Mouse (Mus musculus): ENCODE measurements around the gene Tsx. TPM values are rescaled to one million over a fixed set of nuclear protein-coding genes. Genes with fewer than 3 reads are reported as not detected.
"Not testable (repeated sequence)": the region's sequence is repeated elsewhere in the genome, so short reads cannot be mapped to it uniquely, and the experiment has no call there.

The Tsx gene
- polyA plus RNA-seq, 1 experiment = not detected

DNA sequence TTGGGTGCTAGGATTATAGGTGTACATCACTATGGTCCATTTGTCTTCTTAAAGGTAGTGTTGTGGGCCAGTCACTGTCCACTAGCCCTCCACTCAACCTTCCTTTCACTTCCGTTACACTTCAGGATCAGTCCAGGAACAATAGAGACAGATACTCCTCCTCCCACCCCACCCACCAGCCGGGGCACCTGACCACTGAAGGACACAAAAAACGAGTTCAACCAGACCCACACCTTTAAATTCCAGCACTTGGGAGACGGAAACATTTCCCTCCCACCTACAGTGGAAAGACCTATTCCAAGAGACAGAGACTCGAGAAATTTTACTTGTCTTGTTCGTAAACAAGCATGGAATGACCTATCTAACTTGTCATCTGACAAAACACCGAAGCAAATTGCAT lies 18.0 kb downstream of the Tsx start:
- no peaks in the 10 kb centered on the region for H3K27me3 ChIP-seq (ENCODE audit: control insufficient read depth, insufficient read depth, insufficient read length)
- TF ChIP-seq CEBPB (IDR thresholded peaks at IDR 0.05; ENCODE audit: low read depth) (no peak), FOSL1 (IDR thresholded peaks at IDR 0.05; ENCODE audit: insufficient read depth, low read length, poor library complexity, severe bottlenecking) (no peak), CTCF (IDR thresholded peaks at IDR 0.05; ENCODE audit: control insufficient read depth, insufficient read depth, insufficient read length) (no peak), MYOD1 (IDR thresholded peaks at IDR 0.05; ENCODE audit: control insufficient read depth, insufficient read length, low read depth) (no peak), USF1 (IDR thresholded peaks at IDR 0.05; ENCODE audit: low read depth) (no peak), MYOG (IDR thresholded peaks at IDR 0.05; ENCODE audit: control insufficient read depth, extremely low read depth, insufficient read length) (no peak), MAX (IDR thresholded peaks at IDR 0.05) (no peak)
- H3K36me3 ChIP-seq (ENCODE audit: control insufficient read depth, insufficient read depth) = no peaks in the 10 kb centered on the region
- no peaks in the 10 kb centered on the region for H3K79me2 ChIP-seq (ENCODE audit: control insufficient read depth, insufficient read depth)
- no peak overlapping the region for H3K4me3 ChIP-seq (ENCODE audit: insufficient read depth, poor library complexity, severe bottlenecking)
- no peaks in the 10 kb centered on the region for H3K79me3 ChIP-seq (ENCODE audit: low read depth)
- no peak overlapping the region for H3ac ChIP-seq (ENCODE audit: control insufficient read depth, insufficient read length, low read depth)

DNA sequence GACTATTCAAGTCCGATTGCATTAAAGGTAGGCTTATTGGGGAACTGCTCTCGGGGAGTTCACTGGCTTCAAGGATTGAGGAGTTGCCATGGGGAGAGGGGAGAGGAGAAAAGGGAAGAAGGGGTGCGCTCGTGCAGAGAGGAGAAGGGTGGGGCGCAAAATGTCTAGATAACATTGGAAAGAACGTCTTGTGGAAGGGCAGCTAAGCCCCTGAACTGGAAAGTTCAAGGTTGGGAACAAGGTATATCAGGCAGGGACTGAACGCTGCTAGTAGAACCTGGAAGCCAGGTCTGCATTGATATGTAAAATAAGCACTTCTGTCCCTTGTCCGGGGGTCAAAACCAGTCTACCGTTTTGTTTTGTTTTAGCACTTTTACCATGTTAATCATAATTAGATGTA lies 23.8 kb downstream of the Tsx start:
- Histone ChIP-seq H3ac (ENCODE audit: control insufficient read depth, insufficient read length, low read depth) (no peak overlapping the region), H3K4me3 (ENCODE audit: insufficient read depth, poor library complexity, severe bottlenecking) (no peak overlapping the region), H3K36me3 (ENCODE audit: control insufficient read depth, insufficient read depth) (no peaks in the 10 kb centered on the region), H3K79me3 (ENCODE audit: low read depth) (no peaks in the 10 kb centered on the region), H3K79me2 (ENCODE audit: control insufficient read depth, insufficient read depth) (no peaks in the 10 kb centered on the region), H3K27me3 (ENCODE audit: control insufficient read depth, insufficient read depth, insufficient read length) (peaks cover 5% of the 10 kb centered on the region)
- TF ChIP-seq USF1 (IDR thresholded peaks at IDR 0.05; ENCODE audit: low read depth) (no peak), MAX (IDR thresholded peaks at IDR 0.05) (no peak), CEBPB (IDR thresholded peaks at IDR 0.05; ENCODE audit: low read depth) (no peak), MYOD1 (IDR thresholded peaks at IDR 0.05; ENCODE audit: control insufficient read depth, insufficient read length, low read depth) (no peak), FOSL1 (IDR thresholded peaks at IDR 0.05; ENCODE audit: insufficient read depth, low read length, poor library complexity, severe bottlenecking) (no peak)

DNA sequence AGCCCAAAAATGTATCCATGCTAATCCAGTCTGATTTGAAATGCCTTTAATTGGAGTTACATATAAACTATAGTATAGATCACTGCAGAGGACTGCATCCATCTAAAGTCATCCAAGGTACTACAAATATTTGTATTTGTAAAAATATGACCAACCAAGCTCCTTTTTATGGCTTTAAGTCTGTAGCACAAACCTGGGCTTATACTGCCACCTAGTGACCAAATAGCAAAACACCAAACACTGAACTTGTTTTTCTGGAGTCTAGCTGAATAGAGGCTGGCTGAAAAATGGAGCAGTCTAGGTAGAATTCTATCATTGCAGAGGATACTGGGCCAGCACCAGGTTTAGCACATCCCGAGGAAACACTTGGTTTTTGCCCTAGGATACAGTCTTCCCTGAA lies 26.5 kb downstream of the Tsx start:
- Histone ChIP-seq H3K4me3 (ENCODE audit: insufficient read depth, poor library complexity, severe bottlenecking) (no peak overlapping the region), H3K79me2 (ENCODE audit: control insufficient read depth, insufficient read depth) (no peaks in the 10 kb centered on the region), H3K79me3 (ENCODE audit: low read depth) (no peaks in the 10 kb centered on the region), H3ac (ENCODE audit: control insufficient read depth, insufficient read length, low read depth) (no peak overlapping the region), H3K36me3 (ENCODE audit: control insufficient read depth, insufficient read depth) (no peaks in the 10 kb centered on the region), H3K27me3 (ENCODE audit: control insufficient read depth, insufficient read depth, insufficient read length) (peaks cover 5% of the 10 kb centered on the region)
- TF ChIP-seq MYOD1 (IDR thresholded peaks at IDR 0.05; ENCODE audit: control insufficient read depth, insufficient read length, low read depth) = no peak
- TF ChIP-seq MAX (IDR thresholded peaks at IDR 0.05) = no peak
- no peak for TF ChIP-seq FOSL1 (IDR thresholded peaks at IDR 0.05; ENCODE audit: insufficient read depth, low read length, poor library complexity, severe bottlenecking)
- no peak for TF ChIP-seq CEBPB (IDR thresholded peaks at IDR 0.05; ENCODE audit: low read depth)
- TF ChIP-seq USF1 (IDR thresholded peaks at IDR 0.05; ENCODE audit: low read depth) = no peak
- TF ChIP-seq CTCF (IDR thresholded peaks at IDR 0.05; ENCODE audit: control insufficient read depth, insufficient read depth, insufficient read length) = no peak
- no peak for TF ChIP-seq MYOG (IDR thresholded peaks at IDR 0.05; ENCODE audit: control insufficient read depth, extremely low read depth, insufficient read length)

DNA sequence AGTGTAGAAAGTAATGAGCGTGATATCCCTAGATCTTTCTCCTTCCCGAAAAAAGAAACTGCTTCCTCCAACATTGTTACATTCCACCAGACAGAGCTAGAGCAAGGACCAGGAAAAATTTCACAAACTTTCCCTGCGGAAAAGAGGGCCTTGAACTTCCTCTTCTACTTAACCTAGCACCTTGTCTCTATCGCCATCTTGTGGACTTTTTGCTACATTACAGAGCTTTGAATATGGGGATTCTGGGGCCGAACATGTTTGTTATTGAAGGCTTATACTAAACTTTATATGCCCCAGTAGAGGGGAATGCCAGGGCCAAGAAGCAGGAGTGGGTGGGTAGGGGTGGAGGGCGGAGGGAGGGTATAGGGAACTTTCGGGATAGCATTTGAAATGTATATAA lies 29.5 kb downstream of the Tsx start:
- Histone ChIP-seq H3K36me3 (ENCODE audit: control insufficient read depth, insufficient read depth) (no peaks in the 10 kb centered on the region), H3K4me3 (ENCODE audit: insufficient read depth, poor library complexity, severe bottlenecking) (no peak overlapping the region), H3ac (ENCODE audit: control insufficient read depth, insufficient read length, low read depth) (no peak overlapping the region), H3K27me3 (ENCODE audit: control insufficient read depth, insufficient read depth, insufficient read length) (peaks cover 9% of the 10 kb centered on the region), H3K79me3 (ENCODE audit: low read depth) (no peaks in the 10 kb centered on the region), H3K79me2 (ENCODE audit: control insufficient read depth, insufficient read depth) (no peaks in the 10 kb centered on the region)
- TF ChIP-seq MYOG (IDR thresholded peaks at IDR 0.05; ENCODE audit: control insufficient read depth, extremely low read depth, insufficient read length) (no peak), MAX (IDR thresholded peaks at IDR 0.05) (no peak), FOSL1 (IDR thresholded peaks at IDR 0.05; ENCODE audit: insufficient read depth, low read length, poor library complexity, severe bottlenecking) (no peak), MYOD1 (IDR thresholded peaks at IDR 0.05; ENCODE audit: control insufficient read depth, insufficient read length, low read depth) (no peak), CEBPB (IDR thresholded peaks at IDR 0.05; ENCODE audit: low read depth) (no peak), USF1 (IDR thresholded peaks at IDR 0.05; ENCODE audit: low read depth) (no peak), CTCF (IDR thresholded peaks at IDR 0.05; ENCODE audit: control insufficient read depth, insufficient read depth, insufficient read length) (no peak)

DNA sequence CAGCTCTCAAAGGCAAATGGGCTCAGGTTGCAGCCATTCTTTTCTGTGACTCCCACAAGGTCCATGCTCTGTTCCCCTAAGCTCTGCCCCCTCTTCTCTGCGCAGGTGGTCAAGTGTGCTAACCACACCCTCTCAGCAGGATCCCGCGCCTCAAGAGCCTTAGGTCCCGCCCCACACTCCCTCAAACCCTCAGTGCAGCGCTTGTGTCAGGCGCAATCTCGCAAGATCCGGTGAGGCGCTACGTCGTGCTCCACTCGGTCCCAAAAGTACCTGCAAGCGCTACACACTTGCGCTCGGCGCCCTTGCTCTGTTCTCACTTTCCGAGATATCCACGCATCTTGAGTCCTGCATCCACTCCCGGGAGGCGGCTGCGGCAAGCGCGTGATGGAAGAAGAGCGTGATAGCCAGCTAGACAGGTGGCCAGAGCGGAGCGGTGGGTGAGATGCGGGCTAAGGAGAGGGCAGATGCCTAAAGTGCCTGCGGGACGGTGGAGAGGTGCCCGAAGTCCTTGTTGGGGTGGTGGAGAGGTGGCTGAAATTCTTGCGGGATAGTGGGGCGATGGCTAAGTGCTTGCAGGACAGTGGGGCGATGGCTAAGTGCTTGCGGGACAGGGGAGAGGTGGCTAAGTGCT lies 33.4 kb downstream of the Tsx start:
- peaks cover 9% of the 10 kb centered on the region for H3K27me3 ChIP-seq (ENCODE audit: control insufficient read depth, insufficient read depth, insufficient read length)
- no peak overlapping the region for H3ac ChIP-seq (ENCODE audit: control insufficient read depth, insufficient read length, low read depth)
- no peaks in the 10 kb centered on the region for H3K36me3 ChIP-seq (ENCODE audit: control insufficient read depth, insufficient read depth)
- TF ChIP-seq USF1 (IDR thresholded peaks at IDR 0.05; ENCODE audit: low read depth) (no peak), MYOD1 (IDR thresholded peaks at IDR 0.05; ENCODE audit: control insufficient read depth, insufficient read length, low read depth) (no peak), MAX (IDR thresholded peaks at IDR 0.05) (no peak), CTCF (IDR thresholded peaks at IDR 0.05; ENCODE audit: control insufficient read depth, insufficient read depth, insufficient read length) (no peak), FOSL1 (IDR thresholded peaks at IDR 0.05; ENCODE audit: insufficient read depth, low read length, poor library complexity, severe bottlenecking) (no peak), MYOG (IDR thresholded peaks at IDR 0.05; ENCODE audit: control insufficient read depth, extremely low read depth, insufficient read length) (no peak), CEBPB (IDR thresholded peaks at IDR 0.05; ENCODE audit: low read depth) (no peak)
- H3K79me2 ChIP-seq (ENCODE audit: control insufficient read depth, insufficient read depth) = no peaks in the 10 kb centered on the region
- no peaks in the 10 kb centered on the region for H3K79me3 ChIP-seq (ENCODE audit: low read depth)
- H3K4me3 ChIP-seq (ENCODE audit: insufficient read depth, poor library complexity, severe bottlenecking) = no peak overlapping the region

DNA sequence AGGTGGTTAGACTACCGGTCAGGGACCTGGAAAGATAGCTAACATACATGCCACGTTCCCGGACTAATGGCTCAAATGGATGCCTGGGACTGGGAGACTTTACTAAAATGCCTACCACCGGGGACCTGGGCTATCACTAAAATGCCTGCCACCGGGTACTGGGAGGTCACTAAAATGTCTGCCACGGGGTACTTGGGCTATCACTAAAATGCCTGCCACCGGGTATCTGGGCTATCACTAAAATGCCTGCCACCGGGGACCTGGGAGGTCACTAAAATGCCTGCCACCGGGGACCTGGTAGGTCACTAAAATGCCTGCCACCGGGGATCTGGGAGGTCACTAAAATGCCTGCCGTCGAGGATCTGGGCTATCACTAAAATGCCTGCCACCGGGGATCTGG lies 34.2 kb downstream of the Tsx start:
- H3K36me3 ChIP-seq (ENCODE audit: control insufficient read depth, insufficient read depth); H3K27me3 ChIP-seq (ENCODE audit: control insufficient read depth, insufficient read depth, insufficient read length); H3ac ChIP-seq (ENCODE audit: control insufficient read depth, insufficient read length, low read depth); H3K79me3 ChIP-seq (ENCODE audit: low read depth); H3K4me3 ChIP-seq (ENCODE audit: insufficient read depth, poor library complexity, severe bottlenecking); H3K79me2 ChIP-seq (ENCODE audit: control insufficient read depth, insufficient read depth): not testable (repeated sequence)

DNA sequence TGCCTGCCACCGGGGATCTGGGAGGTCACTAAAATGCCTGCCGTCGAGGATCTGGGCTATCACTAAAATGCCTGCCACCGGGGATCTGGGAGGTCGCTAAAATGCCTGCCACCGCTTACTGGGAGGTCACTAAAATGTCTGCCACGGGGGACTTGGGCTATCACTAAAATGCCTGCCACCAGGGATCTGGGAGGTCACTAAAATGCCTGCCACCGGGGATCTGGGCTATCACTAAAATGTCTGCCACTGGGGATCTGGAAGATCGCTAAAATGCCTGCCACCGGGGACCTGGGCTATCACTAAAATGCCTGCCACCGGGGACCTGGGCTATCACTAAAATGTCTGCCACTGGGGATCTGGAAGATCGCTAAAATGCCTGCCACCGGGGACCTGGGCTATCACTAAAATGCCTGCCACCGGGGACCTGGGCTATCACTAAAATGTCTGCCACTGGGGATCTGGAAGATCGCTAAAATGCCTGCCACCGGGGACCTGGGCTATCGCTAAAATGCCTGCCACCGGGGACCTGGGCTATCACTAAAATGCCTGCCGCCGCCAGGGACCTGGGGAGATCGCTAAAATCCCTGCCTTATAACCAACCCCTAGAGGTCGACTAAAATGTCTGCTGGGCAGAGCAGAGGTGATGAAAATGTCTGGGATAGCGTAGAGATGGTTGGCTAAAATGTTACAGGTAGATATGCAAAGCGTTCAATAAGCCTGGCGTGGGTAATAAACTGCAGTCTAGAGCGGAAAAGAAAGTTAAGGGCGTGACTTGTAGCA lies 34.9 kb downstream of the Tsx start:
- not testable (repeated sequence) for H3K27me3 ChIP-seq (ENCODE audit: control insufficient read depth, insufficient read depth, insufficient read length); H3K4me3 ChIP-seq (ENCODE audit: insufficient read depth, poor library complexity, severe bottlenecking)

More for the DNA sequence above, 34.9 kb downstream of the Tsx start:
- H3K79me2 ChIP-seq (ENCODE audit: control insufficient read depth, insufficient read depth); H3K36me3 ChIP-seq (ENCODE audit: control insufficient read depth, insufficient read depth); H3ac ChIP-seq (ENCODE audit: control insufficient read depth, insufficient read length, low read depth); H3K79me3 ChIP-seq (ENCODE audit: low read depth): not testable (repeated sequence)

Data from C2C12 (cell line).